Mouse (Mus musculus) R1 (cell line): Measurements from ENCODE around the gene Mrpl43.
"Not testable (repeated sequence)": the region's sequence is repeated elsewhere in the genome, so short reads cannot be mapped to it uniquely, and the experiment has no call there.

ENCODE experiments used
- DNase-seq: peaks from one replicate; pipeline ENCODE4 v3.0.0-alpha.2; 2018; ENCODE audit warnings: low read depth, low spot score

Mrpl43 gene

GRCm38 (mm10) chr19:45005957-45006712, at the start of gene Mrpl43:
TSS of gene Mrpl43 (minus strand) at chr19:45006442.
- peak; percentile 97 for DNase-seq

GRCm38 (mm10) chr19:45054892-45055690, 48.8 kb upstream of the Mrpl43 start:
- no peak for DNase-seq

GRCm38 (mm10) chr19:45053451-45053850, 47.2 kb upstream of the Mrpl43 start:
- DNase-seq, result no peak

- no peak for DNase-seq
Observed at GRCm38 (mm10) chr19:45049523-45049922, 43.3 kb upstream of the Mrpl43 start.

GRCm38 (mm10) chr19:45048644-45049365, 42.6 kb upstream of the Mrpl43 start:
- DNase-seq, result no peak

GRCm38 (mm10) chr19:45047935-45048643, 41.8 kb upstream of the Mrpl43 start:
- peak; percentile 77 for DNase-seq

GRCm38 (mm10) chr19:45047417-45047934, 41.2 kb upstream of the Mrpl43 start, which contains the start of gene Sfxn3:
TSS of gene Sfxn3 (plus strand) at chr19:45047503.
- peak; percentile 91 for DNase-seq

GRCm38 (mm10) chr19:45046523-45047321, 40.5 kb upstream of the Mrpl43 start:
- DNase-seq, result peak; percentile 89

- DNase-seq, result no peak
Observed at GRCm38 (mm10) chr19:45045651-45046050, 39.4 kb upstream of the Mrpl43 start, which contains the start of gene Pdzd7. TSS of gene Pdzd7 (minus strand) at chr19:45045717.

GRCm38 (mm10) chr19:45045236-45045635, 39.0 kb upstream of the Mrpl43 start:
- DNase-seq, result no peak

GRCm38 (mm10) chr19:45044389-45044927, 38.2 kb upstream of the Mrpl43 start:
- DNase-seq, result no peak

GRCm38 (mm10) chr19:45040214-45040613, 34.0 kb upstream of the Mrpl43 start:
- no peak for DNase-seq

GRCm38 (mm10) chr19:45038198-45038597, 32.0 kb upstream of the Mrpl43 start:
- DNase-seq, result not testable (repeated sequence)

- peak; percentile 74 for DNase-seq
Observed at GRCm38 (mm10) chr19:45036867-45037266, 30.6 kb upstream of the Mrpl43 start.

- DNase-seq, result peak; percentile 50
Observed at GRCm38 (mm10) chr19:45032570-45033332, 26.5 kb upstream of the Mrpl43 start.

- peak; percentile 83 for DNase-seq
Observed at GRCm38 (mm10) chr19:45031780-45032179, 25.5 kb upstream of the Mrpl43 start.

- DNase-seq, result peak; percentile 89
Observed at GRCm38 (mm10) chr19:45030746-45031693, 24.8 kb upstream of the Mrpl43 start.

- DNase-seq, result peak; percentile 76
Observed at GRCm38 (mm10) chr19:45030111-45030510, 23.9 kb upstream of the Mrpl43 start.
